Mouse (Mus musculus): Measurements from ENCODE around the gene Hpse. TPM values are rescaled to one million over a fixed set of nuclear protein-coding genes. Genes with fewer than 3 reads are reported as not detected.

Gene Hpse
- total RNA-seq (2021) = under 1 TPM; 0.51 to 0.88 TPM
- long read RNA-seq, experiment 1, partial matches to known transcripts = 0 of 1 reads
- long read RNA-seq, experiment 1, other reads (novel, unspliced or antisense) = 0 of 1 reads
- long read RNA-seq, experiment 2, partial matches to known transcripts = 0 of 1 reads
- long read RNA-seq, experiment 2, other reads (novel, unspliced or antisense) = 1 of 1 reads

DNA sequence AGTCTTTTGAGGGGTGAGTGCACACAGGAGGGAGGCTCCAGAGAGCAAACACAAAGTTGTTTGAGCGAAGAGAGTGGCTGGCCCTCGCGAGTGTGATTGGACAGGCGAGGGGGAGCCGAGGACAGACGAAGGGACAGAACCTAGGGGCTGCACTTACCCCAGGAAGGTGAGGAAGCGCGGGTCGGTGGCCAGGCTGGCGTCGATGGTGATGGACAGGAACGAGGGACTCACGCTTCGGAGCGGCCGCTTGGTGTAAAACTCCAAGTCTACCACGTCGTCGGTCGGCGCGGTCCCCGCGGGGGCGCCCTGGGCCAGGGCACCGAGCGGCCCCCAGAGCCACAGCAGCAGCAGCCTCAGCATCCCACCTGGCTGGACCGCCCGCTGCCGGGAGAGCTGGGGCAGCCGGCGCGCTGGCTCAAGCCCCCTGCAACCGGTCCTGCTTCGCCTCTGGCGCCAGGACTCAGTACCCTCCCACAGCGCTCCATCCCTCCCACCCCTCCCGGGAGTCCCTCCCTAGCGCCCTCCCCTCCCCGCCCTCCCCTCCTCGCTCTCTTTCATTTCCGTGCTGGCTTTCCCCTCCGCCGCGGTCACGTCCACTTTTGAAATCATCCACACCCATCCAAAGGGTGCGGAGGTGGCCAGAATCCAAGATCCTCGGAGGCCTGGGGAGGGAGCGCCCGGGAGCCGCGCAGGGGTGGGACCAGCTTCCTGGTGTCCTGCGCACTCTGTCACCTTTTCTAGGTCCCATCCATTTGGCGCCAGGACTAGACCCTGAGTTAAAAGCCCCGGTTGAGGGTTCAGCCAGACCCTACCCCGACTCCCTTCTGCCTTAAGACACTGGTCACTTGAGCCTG, at the start of gene Hpse:
TSS of gene Hpse (minus strand) at position 482 of the 854 bp plus-strand sequence.
- intact Hi-C loops (cut with DNase I; ENCODE audit: low total_unique reads) = no loop called here
- peak; percentile 45 for DNase-seq

DNA sequence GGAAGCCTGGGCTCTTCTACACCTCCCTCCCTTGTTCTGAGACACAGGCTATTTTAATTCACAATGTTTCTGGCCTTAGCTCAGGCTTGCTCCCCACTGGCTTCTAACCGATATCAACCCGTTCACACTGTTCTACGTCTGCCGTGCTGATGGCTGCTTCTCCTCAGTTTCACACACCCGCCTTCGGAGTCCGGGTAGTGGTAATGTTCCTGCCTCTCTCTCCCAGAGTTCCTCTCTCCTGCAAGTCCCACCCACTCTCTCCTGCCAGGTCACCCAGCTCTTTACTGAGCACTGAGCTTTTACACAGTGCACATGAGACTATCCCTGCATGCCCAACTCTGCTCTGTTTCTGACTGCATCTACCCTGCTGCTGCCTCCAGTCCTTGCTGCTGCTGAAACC, 46.5 kb upstream of the Hpse start:
- DNase-seq = no peak
- intact Hi-C loops (cut with DNase I; ENCODE audit: low total_unique reads) = no loop called here

DNA sequence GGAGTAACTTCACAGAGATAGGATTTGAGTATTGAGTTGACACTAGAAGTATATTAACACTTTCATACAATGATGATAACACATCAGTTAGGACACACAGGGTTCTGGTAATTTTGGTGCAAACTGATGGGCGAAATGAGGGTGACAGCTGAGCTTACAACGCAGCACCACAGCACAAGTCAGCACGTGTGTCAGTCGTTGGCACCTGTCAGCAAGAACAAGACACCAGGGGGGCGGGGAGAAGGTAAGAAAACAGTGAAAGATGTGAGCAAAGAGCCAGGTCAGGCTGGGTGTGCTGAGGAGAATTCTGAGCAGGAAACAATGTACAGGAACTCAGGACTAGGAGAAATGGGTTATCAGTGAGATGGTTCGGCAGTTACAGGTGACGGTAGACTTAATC, 42.2 kb upstream of the Hpse start:
- DNase-seq = no peak
- intact Hi-C loops (cut with DNase I; ENCODE audit: low total_unique reads) = no loop called here

DNA sequence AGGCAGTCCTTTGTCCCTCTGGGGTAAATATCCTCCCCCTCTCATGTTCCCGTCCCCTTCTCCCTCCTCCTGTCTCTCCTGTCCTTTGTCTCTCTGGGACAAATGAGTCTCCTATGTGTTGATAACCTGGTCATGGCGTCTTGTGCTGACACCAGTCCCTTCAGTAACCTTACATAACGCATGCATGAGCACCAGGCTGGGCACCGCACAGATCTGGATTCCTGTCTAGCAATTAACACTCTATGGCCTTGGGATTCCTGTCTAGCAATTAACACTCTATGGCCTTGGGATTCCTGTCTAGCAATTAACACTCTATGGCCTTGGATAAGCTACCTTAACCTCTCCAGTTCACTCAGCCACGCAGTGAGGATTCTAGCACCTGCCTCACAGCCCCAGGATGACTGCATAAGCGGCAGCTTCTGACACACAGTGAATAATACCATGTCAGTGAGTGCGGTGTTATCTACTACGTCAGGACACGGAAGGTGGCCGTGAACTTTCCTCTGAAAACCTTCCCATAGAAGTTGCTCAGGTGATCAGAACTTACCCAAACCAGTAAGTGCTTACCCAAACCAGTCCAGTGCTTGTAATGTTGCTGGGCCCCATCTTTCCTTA, 40.6 kb upstream of the Hpse start:
- intact Hi-C loops (cut with DNase I; ENCODE audit: low total_unique reads) = no loop called here
- no peak for DNase-seq

DNA sequence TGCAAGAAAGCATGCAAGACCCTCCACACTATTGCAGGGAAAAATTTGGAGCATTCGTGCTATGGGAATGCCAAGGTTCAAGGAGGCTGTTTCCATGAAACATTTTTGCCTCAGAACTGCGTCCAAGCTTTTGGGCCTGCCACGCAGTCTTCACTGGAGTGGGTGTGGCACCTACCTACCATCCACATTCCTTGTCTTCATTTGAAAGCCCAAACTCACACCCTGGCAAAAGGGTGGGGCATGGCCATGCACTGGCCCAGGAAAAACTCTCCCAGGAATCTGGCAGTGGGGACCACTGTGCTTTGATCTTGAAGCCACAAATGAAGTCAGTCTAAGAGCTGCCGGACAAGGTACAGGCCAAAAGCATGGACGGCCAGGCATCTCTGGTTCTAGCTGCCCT, 38.6 kb upstream of the Hpse start:
- intact Hi-C loops (cut with DNase I; ENCODE audit: low total_unique reads) = no loop called here
- DNase-seq = no peak

DNA sequence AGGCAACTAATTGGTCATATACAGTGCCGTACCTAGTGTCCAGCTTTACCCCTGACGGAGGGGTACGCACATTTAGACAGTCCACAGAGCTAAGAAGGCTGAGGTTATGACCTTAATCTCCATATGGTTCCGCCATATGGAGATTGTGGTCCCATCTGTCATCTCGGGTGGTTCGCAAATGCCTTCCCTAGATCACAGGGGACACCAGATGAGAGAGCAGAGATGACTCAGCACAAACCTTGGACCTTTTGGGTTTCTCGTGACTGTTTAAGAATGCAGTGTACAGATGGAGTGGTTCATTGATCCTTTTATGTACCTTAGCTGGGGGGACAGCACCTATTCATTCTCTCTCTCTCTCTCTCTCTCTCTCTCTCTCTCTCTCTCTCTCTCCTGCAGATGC, 33.9 kb upstream of the Hpse start:
- intact Hi-C loops (cut with DNase I; ENCODE audit: low total_unique reads) = no loop called here

DNA sequence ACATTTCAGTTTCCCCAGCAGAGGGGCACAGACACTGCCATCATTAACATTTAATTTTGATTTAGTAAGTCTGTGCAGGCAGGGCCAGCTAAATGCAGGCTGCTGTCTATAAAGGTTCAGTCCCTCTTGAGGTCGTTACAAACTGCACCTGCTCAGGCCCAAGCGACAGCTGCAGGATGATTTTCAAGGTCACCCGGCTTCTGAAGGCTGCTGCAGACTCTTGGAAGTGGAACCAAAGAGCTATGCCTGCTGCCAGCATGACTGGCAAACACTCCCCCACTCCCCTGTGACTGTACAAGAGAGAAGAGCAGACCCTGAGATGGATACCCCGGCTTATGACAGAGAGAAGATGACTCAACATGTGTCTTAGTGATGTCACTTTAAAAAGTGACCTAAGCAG, 32.1 kb upstream of the Hpse start:
- intact Hi-C loops (cut with DNase I; ENCODE audit: low total_unique reads) = no loop called here
- DNase-seq = no peak

More for the DNA sequence above, 33.9 kb upstream of the Hpse start:
- no peak for DNase-seq

DNA sequence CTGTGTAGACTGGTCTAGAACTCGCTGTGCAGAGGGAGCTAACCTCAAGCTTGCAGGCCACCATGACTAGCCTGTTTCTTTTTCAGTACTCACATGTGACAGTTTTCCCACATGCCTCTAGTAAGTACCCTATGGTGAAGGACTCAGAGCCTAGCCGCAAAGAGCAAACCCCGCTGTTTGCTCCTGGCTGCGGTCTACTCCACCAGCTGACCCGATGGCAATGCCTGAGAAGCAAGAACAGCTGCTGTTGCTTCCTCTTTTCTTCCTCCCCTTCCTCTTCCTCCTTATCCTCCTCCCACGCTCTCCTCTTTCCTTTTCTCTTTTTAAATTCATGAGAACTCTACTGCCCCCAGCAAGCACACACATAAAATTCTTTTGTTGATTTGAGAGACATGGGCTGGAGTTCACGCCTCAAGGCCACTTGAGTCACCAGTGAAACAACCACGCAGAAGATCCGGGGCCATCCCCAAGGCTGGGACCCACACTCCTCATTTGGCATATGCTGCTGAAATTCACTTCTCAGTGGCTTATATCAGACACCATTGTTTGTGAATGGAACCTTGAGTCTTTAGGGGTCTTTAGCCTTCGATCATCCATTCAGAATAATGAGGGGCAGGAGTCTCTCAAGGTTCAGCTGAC, 31.2 kb upstream of the Hpse start:
- intact Hi-C loops (cut with DNase I; ENCODE audit: low total_unique reads) = no loop called here
- no peak for DNase-seq

DNA sequence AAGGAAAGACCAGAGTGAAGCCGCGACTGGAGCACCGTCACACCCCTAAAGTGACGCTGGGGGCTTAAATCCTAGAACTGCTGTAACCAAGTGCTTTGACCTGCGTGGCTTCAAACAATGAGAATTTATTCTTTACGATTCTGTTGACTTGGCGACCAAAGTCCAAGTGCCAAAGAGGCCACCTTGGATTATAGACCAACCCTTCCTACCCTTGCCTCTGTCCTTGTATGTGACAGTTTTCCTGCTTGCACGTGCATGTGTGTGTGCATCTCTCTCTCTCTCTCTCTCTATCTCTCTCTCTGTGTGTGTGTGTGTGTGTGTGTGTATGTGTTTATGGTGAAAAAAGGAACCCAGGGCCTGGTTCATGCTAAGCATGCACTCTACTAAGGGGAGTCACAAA, 19.3 kb upstream of the Hpse start:
- intact Hi-C loops (cut with DNase I; ENCODE audit: low total_unique reads) = no loop called here

DNA sequence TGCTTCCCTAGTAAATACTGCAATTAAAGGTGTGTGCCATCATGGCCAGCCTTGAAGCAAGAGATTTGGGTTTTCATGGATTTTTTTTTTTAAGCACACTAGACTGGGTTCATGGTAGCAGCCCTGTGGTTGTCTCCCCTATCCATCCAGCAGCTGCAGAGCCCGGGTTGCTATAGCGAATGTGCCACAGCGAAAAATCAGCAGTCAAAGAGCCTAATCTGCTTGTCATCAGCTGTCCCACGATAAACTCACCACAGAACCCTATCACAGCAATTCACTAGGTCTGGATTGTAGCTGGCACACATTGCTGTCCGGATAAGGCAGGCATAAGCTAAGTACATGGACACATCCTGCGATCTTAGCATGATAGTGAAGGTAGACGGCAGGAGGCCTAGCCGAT, 17.4 kb upstream of the Hpse start:
- DNase-seq = no peak
- intact Hi-C loops (cut with DNase I; ENCODE audit: low total_unique reads) = no loop called here

More for the DNA sequence above, 19.3 kb upstream of the Hpse start:
- no peak for DNase-seq

DNA sequence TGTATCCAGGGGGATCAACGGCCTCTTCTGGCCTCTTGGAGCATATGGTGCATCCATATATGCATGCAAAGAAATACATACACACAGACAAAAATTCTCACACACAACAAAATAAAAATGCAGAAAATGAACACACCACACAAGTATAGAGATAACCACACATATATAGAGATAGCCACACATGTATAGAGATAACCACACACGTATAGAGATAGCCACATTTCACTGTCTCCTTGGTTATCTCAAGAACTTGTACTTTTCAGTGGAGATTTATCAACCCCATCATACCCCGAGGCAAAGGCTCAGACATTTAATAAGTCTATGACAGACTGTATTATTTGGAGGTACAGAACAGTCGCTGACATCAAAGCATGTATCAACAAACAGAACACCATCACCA, 15.0 kb upstream of the Hpse start:
- no peak for DNase-seq
- intact Hi-C loops (cut with DNase I; ENCODE audit: low total_unique reads) = no loop called here

DNA sequence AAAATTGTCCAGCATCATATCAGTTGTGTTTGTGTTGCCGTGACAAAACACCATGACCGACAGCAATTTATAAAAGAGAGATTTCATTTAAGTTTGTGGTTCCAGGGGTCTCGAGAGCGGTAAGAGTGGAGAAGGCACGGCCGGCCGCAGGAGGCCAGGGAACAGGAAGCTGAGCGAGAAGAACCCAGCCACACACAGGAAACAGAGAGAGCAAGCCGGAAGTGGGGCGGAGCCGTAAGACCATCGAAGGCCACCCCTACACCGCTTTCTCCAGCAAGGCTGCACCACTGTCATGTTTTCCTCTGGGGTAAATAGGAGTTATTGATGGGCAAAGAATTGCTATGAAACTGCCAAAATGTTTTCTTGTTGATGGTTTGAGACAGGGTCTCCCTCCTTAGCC, 9.2 kb upstream of the Hpse start:
- DNase-seq = no peak

DNA sequence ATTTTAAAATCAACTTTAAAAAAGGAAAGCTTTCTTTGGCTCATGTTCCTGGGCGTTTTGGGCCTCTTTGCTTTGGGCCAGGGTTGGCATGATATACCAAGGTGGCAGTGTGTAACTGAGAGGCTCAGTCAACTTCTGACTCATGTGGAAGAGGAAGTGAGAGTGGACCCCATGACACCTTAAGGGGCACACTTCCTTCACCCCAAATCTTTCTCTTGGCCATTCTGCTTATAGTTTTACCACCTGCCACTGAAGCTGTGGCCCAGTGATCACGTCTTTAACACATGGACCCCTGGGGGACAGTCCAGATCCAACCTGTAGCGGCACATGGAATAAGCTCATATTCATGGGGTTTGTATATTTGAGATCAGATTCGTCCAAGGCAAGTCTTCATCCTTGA, 6.5 kb upstream of the Hpse start:
- intact Hi-C loops (cut with DNase I; ENCODE audit: low total_unique reads) = no loop called here
- no peak for DNase-seq

More for the DNA sequence above, 9.2 kb upstream of the Hpse start:
- intact Hi-C loops (cut with DNase I; ENCODE audit: low total_unique reads) = no loop called here

DNA sequence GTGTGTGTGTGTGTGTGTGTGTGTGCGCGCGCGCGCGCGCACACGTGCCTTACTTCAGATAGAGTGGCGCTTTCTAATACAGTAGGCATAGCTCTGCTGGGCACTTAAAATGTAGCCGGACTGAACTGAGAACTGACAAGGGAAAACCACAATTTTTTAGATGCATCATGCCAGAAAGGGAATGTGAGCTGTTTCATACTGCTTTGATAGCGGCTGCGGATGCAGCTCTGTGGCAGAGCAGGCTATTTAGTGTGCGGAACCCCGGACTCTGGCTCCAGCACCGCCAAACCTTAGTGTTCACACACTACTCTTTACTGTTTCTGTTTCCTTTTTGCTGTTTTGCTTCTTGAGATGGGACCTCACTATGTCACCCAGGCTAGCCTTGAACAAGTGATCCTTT, 2.8 kb downstream of the Hpse start:
- intact Hi-C loops (cut with DNase I; ENCODE audit: low total_unique reads) = no loop called here
- no peak for DNase-seq

DNA sequence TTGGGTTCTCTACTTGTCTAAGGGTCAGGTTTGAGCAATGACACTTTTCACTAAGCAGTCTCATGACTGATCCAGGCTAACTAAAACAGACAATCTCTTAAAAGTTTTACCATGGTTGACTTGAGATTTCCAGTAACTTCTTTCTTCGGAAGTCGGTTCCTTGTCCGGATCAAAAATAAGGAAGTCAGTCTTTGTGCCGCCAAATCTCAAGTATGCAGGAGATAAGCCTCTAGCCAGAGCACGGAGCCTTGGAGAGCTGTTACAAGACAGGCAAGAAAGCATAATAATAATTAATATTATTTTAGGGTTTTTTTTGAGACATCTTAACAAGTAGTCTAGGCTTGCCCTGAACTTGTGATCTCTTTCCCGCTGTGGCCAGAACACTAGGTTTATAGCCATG, 8.3 kb downstream of the Hpse start:
- no peak for DNase-seq
- intact Hi-C loops (cut with DNase I; ENCODE audit: low total_unique reads) = no loop called here

DNA sequence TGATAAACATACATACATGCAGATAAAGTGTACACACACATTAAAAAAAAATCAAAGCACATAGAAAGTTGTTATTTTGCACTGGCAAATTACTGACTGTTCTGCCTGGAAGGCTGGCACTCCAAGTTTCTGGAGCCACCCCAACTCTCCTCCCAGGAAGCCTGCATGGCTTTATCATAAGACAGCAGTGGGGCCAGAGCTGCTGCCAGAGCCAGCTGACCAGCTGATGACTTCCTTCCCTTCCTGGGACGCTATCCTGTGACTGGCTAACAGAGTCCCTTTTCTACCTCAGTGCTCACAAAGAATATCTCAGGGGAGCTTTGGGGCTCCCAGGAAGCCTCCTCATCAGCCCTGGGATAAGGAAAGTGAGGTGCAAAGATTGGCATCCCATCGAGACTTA, 9.5 kb downstream of the Hpse start:
- intact Hi-C loops (cut with DNase I; ENCODE audit: low total_unique reads) = no loop called here
- DNase-seq = peak; percentile 5

DNA sequence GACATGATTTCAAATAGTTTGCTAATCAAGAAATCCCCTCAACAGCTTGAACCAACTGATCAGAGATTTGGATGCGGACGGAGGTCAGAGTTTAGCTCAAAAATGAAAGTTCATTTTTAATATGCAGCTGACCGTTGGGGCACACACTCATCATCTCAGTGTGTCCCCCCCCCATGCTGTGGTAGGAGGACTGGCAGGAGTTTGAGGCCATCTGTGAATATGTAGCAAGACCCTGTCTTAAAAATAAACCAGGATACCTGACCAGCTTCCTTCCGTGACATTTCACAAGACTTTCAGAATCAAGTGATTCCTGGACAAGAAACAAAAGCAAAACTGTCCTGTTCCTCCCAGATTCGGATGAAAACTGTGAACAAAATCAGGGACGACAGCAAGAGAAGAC, 10.5 kb downstream of the Hpse start:
- no peak for DNase-seq
- intact Hi-C loops (cut with DNase I; ENCODE audit: low total_unique reads) = no loop called here

DNA sequence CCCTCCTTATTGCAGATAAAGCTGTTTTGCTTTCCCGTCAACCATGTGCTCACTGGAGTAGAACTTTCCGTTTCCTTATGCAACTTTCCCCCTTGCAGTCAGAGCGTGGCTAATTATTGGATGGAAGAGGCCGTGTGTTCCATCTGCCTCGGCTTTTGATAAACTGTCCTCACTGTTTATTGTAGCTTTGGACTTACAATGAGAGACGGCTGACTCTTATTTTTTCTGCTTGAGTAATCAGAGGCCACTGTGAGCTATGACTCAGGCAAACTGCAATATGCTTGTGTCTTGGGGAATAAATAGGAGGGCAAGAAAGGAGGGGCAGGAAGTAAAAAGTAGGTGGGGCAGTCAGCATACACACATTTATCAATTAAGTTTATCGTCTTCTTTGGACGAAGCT, 12.8 kb downstream of the Hpse start:
- intact Hi-C loops (cut with DNase I; ENCODE audit: low total_unique reads) = no loop called here
- DNase-seq = no peak

DNA sequence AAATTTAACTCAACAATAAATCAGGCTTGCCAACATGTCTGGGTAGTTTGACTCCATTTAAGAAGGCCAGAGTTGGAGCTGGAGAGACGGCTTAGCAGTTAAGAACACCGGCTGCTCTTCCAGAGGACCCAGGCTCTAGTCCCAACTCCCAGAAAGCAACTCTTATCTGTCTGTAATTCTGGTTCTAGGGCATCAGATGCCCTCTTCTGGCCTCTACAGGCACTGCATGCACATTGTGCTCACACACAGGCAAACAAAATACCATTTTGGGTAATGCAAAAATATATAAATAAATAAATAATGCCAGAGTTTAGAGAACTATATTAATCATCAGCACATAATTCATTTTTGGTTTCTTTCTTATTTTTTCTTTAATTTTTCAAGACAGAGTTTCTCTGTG, 15.2 kb downstream of the Hpse start:
- intact Hi-C loops (cut with DNase I; ENCODE audit: low total_unique reads) = no loop called here
- DNase-seq = no peak

DNA sequence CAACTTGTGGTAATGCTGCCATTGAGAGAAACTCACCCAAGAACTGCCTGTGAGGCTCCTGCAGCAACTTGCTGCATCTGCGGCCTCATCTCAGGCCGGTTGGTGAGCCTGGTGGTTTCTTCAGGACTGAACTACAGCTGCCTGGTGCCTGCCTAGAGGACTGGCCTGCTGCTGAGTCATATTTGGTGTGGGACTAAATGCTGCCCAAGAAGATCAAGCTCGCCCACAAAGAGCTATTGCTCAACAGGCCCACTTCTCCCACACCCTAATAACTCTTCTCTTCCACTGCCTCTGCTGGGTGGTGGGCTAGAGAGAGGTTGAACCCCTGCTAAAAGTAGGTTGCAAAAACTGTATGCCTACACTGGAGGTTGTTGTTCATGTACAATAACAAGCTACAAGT, 17.2 kb downstream of the Hpse start:
- intact Hi-C loops (cut with DNase I; ENCODE audit: low total_unique reads) = no loop called here
- DNase-seq = no peak

Data from gastrocnemius, postnatal 14 days (tissue).